Mouse (Mus musculus) ES-E14 (cell line): Measurements from ENCODE around the gene Bcas3. TPM values are rescaled to one million over a fixed set of nuclear protein-coding genes. Genes with fewer than 3 reads are reported as not detected.

Experiments
- DNase-seq: peaks from one replicate; pipeline ENCODE4 v3.0.0-alpha.2; 2013; ENCODE audit warnings: low read depth, low spot score
- H3K27ac ChIP-seq: 2 replicates; pipeline ENCODE4 v1.5.1; 2012; ENCODE audit warnings: low read depth, mild to moderate bottlenecking, low read length, moderate library complexity, mixed read lengths; ENCODE audit not compliant: poor library complexity, insufficient read depth, severe bottlenecking
- H3K36me3 ChIP-seq: 2 replicates; pipeline ENCODE4 v1.6.1; 2012; ENCODE audit warnings: mild to moderate bottlenecking, low read length, moderate library complexity, mixed read lengths; ENCODE audit not compliant: control insufficient read depth, poor library complexity, insufficient read depth, severe bottlenecking
- H3K4me1 ChIP-seq, 2 experiments: fragments of 150-350 bp in 1 of 2; sonication (generic) in 1 of 2; 2 replicates each; pipeline ENCODE4 v1.6.1; 2012; ENCODE audit warnings: low read length in 2 of 2, mild to moderate bottlenecking in 1 of 2, mixed read lengths in 1 of 2; ENCODE audit not compliant: control insufficient read depth in 2 of 2, insufficient read depth in 2 of 2, poor library complexity in 1 of 2
- H3K4me3 ChIP-seq, 2 experiments: fragments of 150-350 bp in 1 of 2; sonication (generic) in 1 of 2; 2 replicates each; pipeline ENCODE4 v1.5.1; 2012; ENCODE audit warnings: low read length in 2 of 2, low read depth in 1 of 2, mild to moderate bottlenecking in 1 of 2, mixed read lengths in 1 of 2; ENCODE audit not compliant: insufficient read depth in 1 of 2, poor library complexity in 1 of 2, severe bottlenecking in 1 of 2
- H3K9ac ChIP-seq: 2 replicates; pipeline ENCODE4 v1.6.1; 2012; ENCODE audit warnings: low read depth, mild to moderate bottlenecking, low read length, mixed read lengths; ENCODE audit not compliant: poor library complexity, insufficient read depth, severe bottlenecking
- H3K9me3 ChIP-seq: fragments of 150-350 bp; sonication (generic); 2 replicates; pipeline ENCODE4 v1.6.1; 2012; ENCODE audit warnings: low read depth, mild to moderate bottlenecking, low read length; ENCODE audit not compliant: control insufficient read depth, insufficient read depth
- CHD2 ChIP-seq: IDR thresholded peaks from 2 replicates; pipeline ENCODE4 v1.6.1; 2014; ENCODE audit warnings: mild to moderate bottlenecking, low read depth, low read length, inconsistent platforms
- HCFC1 ChIP-seq: IDR thresholded peaks from 2 replicates; pipeline ENCODE4 v1.6.1; 2012; ENCODE audit warnings: low read length, inconsistent platforms, borderline replicate concordance; ENCODE audit not compliant: insufficient read depth
- MAFK ChIP-seq: IDR thresholded peaks from 2 replicates; pipeline ENCODE4 v1.6.1; 2014; ENCODE audit warnings: mild to moderate bottlenecking, low read depth, low read length, inconsistent platforms; ENCODE audit not compliant: insufficient read depth
- ZC3H11A ChIP-seq: IDR thresholded peaks from 2 replicates; pipeline ENCODE4 v1.6.1; 2012; ENCODE audit warnings: low read depth, mild to moderate bottlenecking, inconsistent platforms, low read length, borderline replicate concordance
- ZNF384 ChIP-seq: IDR thresholded peaks from 2 replicates; pipeline ENCODE4 v1.6.1; 2012; ENCODE audit warnings: low read depth, low read length, inconsistent platforms
- in situ Hi-C, 2 experiments: fragments of 600-800 bp; cut with MboI; formaldehyde crosslinking; loops; one replicate each; pipeline ENCODE4 v1.15.1; 2025; ENCODE audit warnings: low sequenced_read_pairs in 2 of 2, inconsistent platforms in 1 of 2; ENCODE audit not compliant: unreplicated experiment in 2 of 2
- total RNA-seq: library from RNA; depleted of rRNA; stranded (reverse); fragments of 300-350 nt; gene quantifications from 2 replicates; pipeline ENCODE4 v1.2.3, GENCODE M21; 2012

The Bcas3 gene
- total RNA-seq, 1 experiment = 23.6 TPM

GRCm38 (mm10) chr11:85584086-85584485, 231.1 kb downstream of the Bcas3 start:
- H3K9me3 ChIP-seq = no peaks in the 10 kb centered on the region
- no peak overlapping the region for H3K4me3 ChIP-seq
- DNase-seq = no peak
- H3K9ac ChIP-seq = no peak overlapping the region
- no peaks in the 10 kb centered on the region for H3K4me1 ChIP-seq
- no peak overlapping the region for H3K27ac ChIP-seq
- TF ChIP-seq HCFC1 (no peak), ZC3H11A (no peak), ZNF384 (no peak), CHD2 (no peak), MAFK (no peak)
- no peaks in the 10 kb centered on the region for H3K36me3 ChIP-seq
- in situ Hi-C loops = no loop called here

- Histone ChIP-seq H3K9ac (no peak overlapping the region), H3K36me3 (no peaks in the 10 kb centered on the region), H3K27ac (no peak overlapping the region), H3K4me3 (no peak overlapping the region), H3K4me1 (no peaks in the 10 kb centered on the region), H3K9me3 (no peaks in the 10 kb centered on the region)
- TF ChIP-seq ZC3H11A (no peak), ZNF384 (no peak), HCFC1 (no peak), MAFK (no peak), CHD2 (no peak)
- in situ Hi-C loops = no loop called here
- no peak for DNase-seq
Measured at GRCm38 (mm10) chr11:85593636-85594035, 240.7 kb downstream of the Bcas3 start.

GRCm38 (mm10) chr11:85599251-85599650, 246.3 kb downstream of the Bcas3 start:
- no peaks in the 10 kb centered on the region for H3K36me3 ChIP-seq
- H3K4me3 ChIP-seq = no peak overlapping the region
- in situ Hi-C loops = no loop called here
- no peak overlapping the region for H3K27ac ChIP-seq
- TF ChIP-seq ZNF384 (no peak), ZC3H11A (no peak), CHD2 (no peak), HCFC1 (no peak), MAFK (no peak)
- DNase-seq = no peak
- H3K4me1 ChIP-seq = no peaks in the 10 kb centered on the region
- H3K9me3 ChIP-seq = no peaks in the 10 kb centered on the region
- H3K9ac ChIP-seq = no peak overlapping the region

GRCm38 (mm10) chr11:85603546-85604322, 250.8 kb downstream of the Bcas3 start:
- Histone ChIP-seq H3K4me1 (no peaks in the 10 kb centered on the region), H3K36me3 (no peaks in the 10 kb centered on the region), H3K9ac (no peak overlapping the region), H3K9me3 (no peaks in the 10 kb centered on the region), H3K4me3 (no peak overlapping the region), H3K27ac (no peak overlapping the region)
- DNase-seq = no peak
- in situ Hi-C loops = no loop called here
- TF ChIP-seq ZNF384 = no peak
- TF ChIP-seq CHD2 = no peak
- TF ChIP-seq MAFK = no peak
- no peak for TF ChIP-seq ZC3H11A
- TF ChIP-seq HCFC1 = no peak
